Mouse (Mus musculus) midbrain, embryonic 15.5 days (tissue): ENCODE results near the gene Cpne5. TPM values are rescaled to one million over a fixed set of nuclear protein-coding genes. Genes with fewer than 3 reads are reported as not detected.

ENCODE experiments used
- ATAC-seq: fragments of 200-750 bp; cut with Nextera tagmentation; replicated peaks from 2 replicates; pipeline ENCODE4 v1.8.0; 2017; ENCODE audit warnings: moderate TSS enrichment
- H3K27ac ChIP-seq: fragments of 300-500 bp; sonication (generic); 2 replicates; pipeline ENCODE4 v1.5.1; 2015; ENCODE audit warnings: mild to moderate bottlenecking, inconsistent platforms
- H3K27me3 ChIP-seq: fragments of 300-500 bp; sonication (generic); replicated peaks from 2 replicates; pipeline ENCODE4 v1.6.1; 2015; ENCODE audit warnings: inconsistent platforms
- H3K36me3 ChIP-seq: fragments of 300-500 bp; sonication (generic); replicated peaks from 2 replicates; pipeline ENCODE4 v1.6.1; 2015; ENCODE audit warnings: inconsistent platforms
- H3K4me1 ChIP-seq: fragments of 300-500 bp; sonication (generic); 2 replicates; pipeline ENCODE4 v1.6.1; 2015; ENCODE audit warnings: inconsistent platforms
- H3K4me2 ChIP-seq: fragments of 300-500 bp; sonication (generic); 2 replicates; pipeline ENCODE4 v1.6.1; 2015; ENCODE audit warnings: inconsistent platforms, mild to moderate bottlenecking, moderate library complexity
- H3K4me3 ChIP-seq: fragments of 300-500 bp; sonication (generic); 2 replicates; pipeline ENCODE4 v1.5.1; 2015; ENCODE audit warnings: mild to moderate bottlenecking, inconsistent platforms
- H3K9ac ChIP-seq: fragments of 300-500 bp; sonication (generic); 2 replicates; pipeline ENCODE4 v1.6.1; 2015; ENCODE audit warnings: mild to moderate bottlenecking, inconsistent platforms
- H3K9me3 ChIP-seq: fragments of 300-500 bp; sonication (generic); 2 replicates; pipeline ENCODE4 v1.6.1; 2016; ENCODE audit warnings: inconsistent platforms
- WGBS: fragments of 180-500 bp; shearing (Covaris S2); methylation state at CpG from one replicate; pipeline ENCODE4 v1.1.7; 2015; ENCODE audit warnings: mixed read lengths; 5-methylcytosine and 5-hydroxymethylcytosine counted together
- polyA plus RNA-seq: library from polyadenylated mRNA; unstranded; fragments of >200 nt; fragmentation: Nextera tagmentation; extraction: Ambion mirVana; gene quantifications from 2 replicates; pipeline ENCODE4 v1.2.1, GENCODE M21; 2015

Gene Cpne5
- polyA plus RNA-seq, 1 experiment from 2014 or later, result 41.3 TPM

DNA sequence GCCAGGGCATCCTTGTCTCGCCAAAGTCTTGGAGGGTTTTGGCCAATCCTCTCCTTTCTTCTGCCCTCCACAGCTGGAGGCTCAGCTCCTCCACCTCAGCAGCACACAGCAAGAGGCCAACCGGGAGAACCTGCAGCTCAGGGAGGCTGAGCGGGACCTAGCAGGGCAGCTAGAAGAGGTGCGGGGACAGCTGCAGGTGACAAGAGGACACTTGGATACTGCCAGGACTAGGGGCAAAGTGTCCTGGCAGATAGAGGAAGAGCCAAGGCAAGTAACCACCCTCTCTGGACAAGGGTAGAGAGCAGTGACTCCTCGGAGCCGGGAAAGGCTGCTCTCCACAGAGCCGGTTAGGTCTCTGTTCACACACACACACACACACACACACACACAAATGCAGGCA lies 100.1 kb downstream of the Cpne5 start:
- Histone ChIP-seq H3K4me3 (no peak overlapping the region), H3K27me3 (no peaks in the 10 kb centered on the region), H3K9ac (no peak overlapping the region), H3K4me1 (no peaks in the 10 kb centered on the region), H3K36me3 (no peaks in the 10 kb centered on the region), H3K9me3 (no peaks in the 10 kb centered on the region), H3K27ac (no peak overlapping the region), H3K4me2 (no peak overlapping the region)
- ATAC-seq, result no peak
- 86% methylated on average over 7 of the region's 7 CpGs for WGBS

DNA sequence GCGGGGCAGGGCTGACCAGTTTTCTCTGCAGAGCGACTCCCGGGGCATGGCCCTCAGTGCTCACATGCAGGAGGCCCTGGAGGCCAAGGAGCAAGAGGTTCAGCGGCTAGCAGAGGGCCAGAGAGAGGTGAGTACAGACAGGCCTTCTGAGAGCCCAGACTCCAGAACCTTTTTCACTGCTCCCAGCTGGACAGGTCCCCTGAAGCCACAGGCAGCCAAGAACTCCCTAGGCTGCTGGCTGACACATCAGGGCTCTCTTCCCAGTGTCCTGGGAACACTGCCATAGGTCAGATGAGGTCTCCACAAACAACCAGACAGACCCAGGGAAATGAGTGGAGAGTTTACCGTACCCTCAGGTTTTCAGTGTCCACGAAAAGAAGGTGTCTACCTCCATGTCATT lies 101.7 kb downstream of the Cpne5 start:
- Histone ChIP-seq H3K36me3 (no peaks in the 10 kb centered on the region), H3K27ac (no peak overlapping the region), H3K9ac (no peak overlapping the region), H3K27me3 (no peaks in the 10 kb centered on the region), H3K4me3 (no peak overlapping the region), H3K9me3 (no peaks in the 10 kb centered on the region), H3K4me1 (no peaks in the 10 kb centered on the region), H3K4me2 (no peak overlapping the region)
- 75% methylated on average over 6 of the region's 6 CpGs for WGBS
- ATAC-seq, result no peak

DNA sequence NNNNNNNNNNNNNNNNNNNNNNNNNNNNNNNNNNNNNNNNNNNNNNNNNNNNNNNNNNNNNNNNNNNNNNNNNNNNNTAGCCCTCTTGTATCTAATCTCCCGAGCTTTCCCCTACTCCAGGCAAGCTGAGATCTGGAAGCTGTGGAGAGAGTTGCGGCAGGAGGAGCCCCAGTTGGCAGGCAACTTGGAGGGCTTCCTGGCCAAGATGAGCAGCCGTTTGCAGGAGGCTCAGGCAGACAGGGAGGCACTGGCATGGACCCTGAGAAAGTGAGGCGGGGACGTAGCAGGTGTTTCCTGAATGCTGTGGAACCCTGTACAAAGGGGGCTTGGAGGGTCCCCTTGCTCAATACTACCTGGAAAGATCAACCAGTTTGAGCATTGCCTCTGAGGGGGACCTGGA lies 102.9 kb downstream of the Cpne5 start:
- Histone ChIP-seq H3K4me3 (no peak overlapping the region), H3K9ac (no peak overlapping the region), H3K4me2 (no peak overlapping the region), H3K27me3 (no peaks in the 10 kb centered on the region), H3K27ac (no peak overlapping the region), H3K4me1 (no peaks in the 10 kb centered on the region), H3K9me3 (no peaks in the 10 kb centered on the region), H3K36me3 (no peaks in the 10 kb centered on the region)
- ATAC-seq, result no peak
- 62% methylated on average over 5 of the region's 5 CpGs for WGBS

DNA sequence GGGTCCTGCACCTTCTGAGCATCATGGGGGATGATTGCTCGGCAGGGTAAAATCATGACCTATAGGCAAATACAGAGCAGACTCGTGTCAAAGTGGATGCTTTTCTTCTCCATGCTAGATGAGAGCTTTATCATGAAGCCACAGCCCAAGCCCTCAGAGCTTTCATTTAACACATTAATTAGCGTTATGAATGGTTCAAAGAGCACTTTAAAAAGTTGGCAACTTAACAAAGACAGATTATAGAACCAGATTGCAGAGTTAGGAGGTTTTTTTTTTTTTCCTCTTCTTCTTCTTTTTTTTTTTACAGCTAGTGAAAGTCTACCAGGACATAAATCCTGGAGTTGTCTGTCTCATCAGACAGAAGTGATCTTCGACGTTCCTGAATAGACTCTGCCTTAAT lies 108.6 kb downstream of the Cpne5 start:
- Histone ChIP-seq H3K36me3 (no peaks in the 10 kb centered on the region), H3K4me3 (no peak overlapping the region), H3K4me2 (no peak overlapping the region), H3K27ac (no peak overlapping the region), H3K4me1 (no peaks in the 10 kb centered on the region), H3K9me3 (no peaks in the 10 kb centered on the region), H3K9ac (no peak overlapping the region), H3K27me3 (no peaks in the 10 kb centered on the region)
- WGBS, result 60% methylated on average over 5 of the region's 5 CpGs
- ATAC-seq, result no peak

DNA sequence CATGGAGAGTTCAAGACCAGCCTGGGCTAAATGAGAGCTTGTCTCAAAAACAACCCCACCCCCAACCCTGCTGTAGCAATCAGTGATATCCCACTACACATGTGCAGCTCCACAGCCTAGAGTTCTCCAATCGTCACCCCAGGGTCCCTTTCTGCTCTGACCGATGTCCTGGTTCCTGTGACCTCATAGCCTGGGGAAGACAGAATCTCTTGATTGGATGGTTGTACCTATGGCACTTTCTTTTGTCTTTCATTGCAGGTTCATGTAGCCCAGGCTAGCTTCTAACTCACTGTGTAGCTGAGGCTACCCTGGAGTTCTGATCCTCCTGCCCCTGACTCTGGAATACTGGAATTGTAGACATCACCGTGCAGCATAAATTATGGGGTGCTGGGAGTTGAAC lies 111.4 kb downstream of the Cpne5 start:
- Histone ChIP-seq H3K27ac (no peak overlapping the region), H3K9ac (no peak overlapping the region), H3K4me1 (no peaks in the 10 kb centered on the region), H3K4me3 (no peak overlapping the region), H3K36me3 (no peaks in the 10 kb centered on the region), H3K9me3 (no peaks in the 10 kb centered on the region), H3K4me2 (no peak overlapping the region), H3K27me3 (no peaks in the 10 kb centered on the region)
- ATAC-seq, result no peak
- 90% methylated on average over 3 of the region's 3 CpGs for WGBS

DNA sequence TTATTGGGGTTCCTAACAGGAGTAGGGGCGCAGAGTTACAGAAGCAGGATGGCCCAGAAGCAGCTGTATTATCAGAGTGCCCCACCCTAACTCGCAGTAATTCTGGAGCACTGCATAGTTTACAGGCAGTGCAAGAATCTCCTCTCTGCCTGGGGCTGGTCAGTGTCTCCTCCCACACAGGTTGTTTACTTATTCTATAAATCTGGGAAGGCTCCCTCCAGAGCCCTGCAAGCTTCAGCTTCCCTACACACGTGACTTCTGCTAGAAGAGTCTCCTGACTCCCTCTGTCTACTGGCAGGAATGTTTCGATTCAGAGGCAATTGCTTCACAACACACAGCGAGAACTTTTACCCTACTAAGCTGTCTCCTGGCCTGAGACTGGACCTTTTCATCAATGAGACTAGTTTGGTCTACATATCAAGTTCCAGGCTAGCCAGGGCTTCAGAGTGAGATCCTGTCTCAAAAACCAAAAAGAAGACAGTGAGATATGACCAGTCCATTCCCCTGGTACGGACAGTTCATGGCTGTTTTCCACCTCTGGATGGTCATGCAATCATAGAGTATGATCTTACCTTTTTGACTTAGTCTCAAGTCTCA lies 114.3 kb downstream of the Cpne5 start:
- H3K4me2 ChIP-seq, result no peak overlapping the region
- H3K4me3 ChIP-seq, result no peak overlapping the region
- H3K36me3 ChIP-seq, result no peaks in the 10 kb centered on the region
- no peaks in the 10 kb centered on the region for H3K27me3 ChIP-seq
- no peak overlapping the region for H3K27ac ChIP-seq
- ATAC-seq, result no peak
- no peak overlapping the region for H3K9ac ChIP-seq
- no peaks in the 10 kb centered on the region for H3K4me1 ChIP-seq
- WGBS, result 75% methylated on average over 6 of the region's 6 CpGs
- no peaks in the 10 kb centered on the region for H3K9me3 ChIP-seq

DNA sequence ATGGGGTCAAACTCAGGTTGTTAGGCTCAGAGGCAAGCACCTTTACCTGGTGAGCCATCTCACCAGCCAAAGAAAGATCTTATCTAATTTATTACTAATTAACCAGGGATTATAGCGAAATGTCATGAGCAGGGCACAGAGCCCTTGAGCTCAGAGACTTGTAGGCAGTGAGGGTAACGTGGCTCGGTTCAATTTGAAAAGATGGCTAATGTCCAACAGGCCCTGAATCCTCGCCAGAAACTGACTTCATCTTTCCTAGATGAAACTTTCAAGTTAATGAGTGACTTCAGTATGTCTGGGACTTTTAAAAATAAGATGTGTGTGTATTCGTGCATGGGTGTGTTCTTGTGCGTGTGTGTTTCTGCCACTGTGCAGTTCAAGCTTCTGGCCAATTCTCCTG lies 115.2 kb downstream of the Cpne5 start:
- H3K27ac ChIP-seq, result no peak overlapping the region
- no peaks in the 10 kb centered on the region for H3K9me3 ChIP-seq
- H3K4me3 ChIP-seq, result no peak overlapping the region
- H3K36me3 ChIP-seq, result no peaks in the 10 kb centered on the region
- no peak overlapping the region for H3K4me2 ChIP-seq
- 69% methylated on average over 6 of the region's 6 CpGs for WGBS
- no peak overlapping the region for H3K9ac ChIP-seq
- H3K27me3 ChIP-seq, result no peaks in the 10 kb centered on the region
- no peaks in the 10 kb centered on the region for H3K4me1 ChIP-seq
- ATAC-seq, result no peak

DNA sequence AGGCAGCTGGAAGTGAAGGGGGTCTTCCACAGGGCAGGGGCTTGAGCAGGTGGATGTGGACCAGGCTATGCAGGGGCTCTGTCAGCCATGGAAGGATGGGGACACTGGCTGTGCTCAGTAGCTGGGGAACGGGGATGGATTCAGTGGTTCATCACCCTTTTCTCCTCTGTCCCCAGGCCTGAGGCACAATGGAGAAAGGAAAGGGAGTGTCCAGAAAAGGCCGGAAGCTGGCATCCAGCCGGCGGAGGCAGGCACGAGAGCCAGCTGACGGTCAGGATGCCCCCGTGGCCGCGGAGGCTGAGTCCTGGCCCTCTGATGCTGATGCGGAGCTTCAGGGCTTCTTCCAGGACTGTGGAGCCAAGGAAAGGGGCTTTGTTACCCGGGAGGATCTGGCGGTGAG lies 117.3 kb downstream of the Cpne5 start:
- no peak overlapping the region for H3K4me2 ChIP-seq
- H3K27me3 ChIP-seq, result no peaks in the 10 kb centered on the region
- H3K4me3 ChIP-seq, result no peak overlapping the region
- H3K9ac ChIP-seq, result no peak overlapping the region
- WGBS, result 59% methylated on average over 12 of the region's 12 CpGs
- H3K4me1 ChIP-seq, result no peaks in the 10 kb centered on the region
- no peaks in the 10 kb centered on the region for H3K36me3 ChIP-seq
- H3K27ac ChIP-seq, result no peak overlapping the region
- H3K9me3 ChIP-seq, result no peaks in the 10 kb centered on the region
- no peak for ATAC-seq

DNA sequence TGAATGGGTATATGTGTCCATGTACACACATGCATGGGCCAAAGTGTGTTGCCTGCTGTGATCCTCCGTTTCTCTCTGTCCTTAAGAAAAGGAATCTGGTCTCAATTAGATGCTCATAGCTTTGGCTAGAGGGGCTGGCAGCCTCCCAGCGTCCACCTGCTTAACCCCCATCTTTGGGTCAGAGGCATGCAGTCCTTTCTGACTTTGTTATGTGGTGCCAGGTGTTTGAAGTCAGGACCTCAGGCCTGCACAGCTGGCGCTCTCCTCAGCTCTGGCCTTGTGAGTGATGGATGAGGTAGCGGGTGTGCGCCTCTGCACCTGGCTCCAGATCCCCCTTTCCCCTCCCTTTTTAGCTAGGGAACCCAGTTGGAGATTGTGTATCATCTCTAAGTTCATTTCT lies 119.9 kb downstream of the Cpne5 start:
- H3K9me3 ChIP-seq, result no peaks in the 10 kb centered on the region
- no peak for ATAC-seq
- no peak overlapping the region for H3K4me2 ChIP-seq
- H3K36me3 ChIP-seq, result no peaks in the 10 kb centered on the region
- no peaks in the 10 kb centered on the region for H3K27me3 ChIP-seq
- H3K9ac ChIP-seq, result no peak overlapping the region
- 70% methylated on average over 5 of the region's 5 CpGs for WGBS
- no peak overlapping the region for H3K4me3 ChIP-seq
- H3K4me1 ChIP-seq, result no peaks in the 10 kb centered on the region
- H3K27ac ChIP-seq, result no peak overlapping the region

DNA sequence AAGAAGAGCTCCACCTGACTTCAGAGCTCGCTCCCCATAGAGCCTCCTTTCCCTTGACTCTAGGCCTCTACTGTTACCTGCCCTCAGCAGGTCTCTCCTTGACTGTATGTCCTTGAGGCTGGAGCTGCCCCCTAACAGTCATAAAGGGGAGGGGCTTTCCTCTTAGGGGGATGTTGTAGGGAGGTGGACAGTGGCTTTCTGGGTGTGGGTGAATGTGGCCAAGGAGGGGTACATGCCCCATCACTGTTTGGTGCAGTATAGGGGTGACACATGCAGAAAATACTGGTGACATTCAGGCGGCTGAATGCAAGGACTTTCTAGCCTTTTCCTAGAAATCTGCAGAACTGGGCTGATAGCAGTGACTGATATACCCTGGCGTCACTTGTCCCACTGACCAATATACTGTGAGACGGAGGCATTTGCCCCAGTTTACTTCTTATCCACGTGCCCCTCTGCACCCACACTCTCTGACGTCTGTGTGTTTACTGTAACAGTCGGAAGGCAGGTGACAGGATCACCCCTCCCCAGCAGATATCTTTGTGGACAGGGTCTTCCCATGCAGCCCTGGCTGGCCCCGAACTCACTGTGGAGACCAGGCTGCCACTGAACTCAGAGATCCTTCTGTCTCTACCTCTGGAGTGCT lies 120.8 kb downstream of the Cpne5 start:
- Histone ChIP-seq H3K4me3 (no peak overlapping the region), H3K36me3 (no peaks in the 10 kb centered on the region), H3K4me1 (no peaks in the 10 kb centered on the region), H3K27ac (no peak overlapping the region), H3K9me3 (no peaks in the 10 kb centered on the region), H3K27me3 (no peaks in the 10 kb centered on the region), H3K4me2 (no peak overlapping the region), H3K9ac (no peak overlapping the region)
- WGBS, result 79% methylated on average over 8 of the region's 8 CpGs
- no peak for ATAC-seq

DNA sequence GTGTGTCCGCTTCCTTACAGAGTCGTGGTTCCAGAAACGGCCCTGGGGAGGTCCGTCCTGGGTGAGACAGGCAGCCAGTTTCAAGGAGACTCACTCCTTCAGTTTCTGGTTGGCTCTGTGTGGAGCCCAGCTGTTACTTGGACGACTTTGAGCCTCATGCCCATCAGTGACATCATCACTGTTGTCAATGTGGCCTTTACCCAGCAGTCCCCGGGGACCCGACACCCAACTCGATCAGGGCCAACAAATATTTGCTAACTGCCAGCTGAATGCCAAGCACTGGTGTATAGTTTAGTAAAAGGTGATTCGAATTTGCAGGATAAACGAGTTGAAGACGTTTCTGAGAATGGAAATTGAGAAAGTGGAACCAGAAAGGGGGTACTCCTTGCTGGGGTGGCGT lies 121.9 kb downstream of the Cpne5 start:
- no peaks in the 10 kb centered on the region for H3K4me1 ChIP-seq
- H3K9me3 ChIP-seq, result no peaks in the 10 kb centered on the region
- no peak overlapping the region for H3K4me2 ChIP-seq
- no peaks in the 10 kb centered on the region for H3K27me3 ChIP-seq
- no peak overlapping the region for H3K27ac ChIP-seq
- ATAC-seq, result no peak
- WGBS, result 71% methylated on average over 12 of the region's 12 CpGs
- no peak overlapping the region for H3K9ac ChIP-seq
- no peaks in the 10 kb centered on the region for H3K36me3 ChIP-seq
- H3K4me3 ChIP-seq, result no peak overlapping the region

DNA sequence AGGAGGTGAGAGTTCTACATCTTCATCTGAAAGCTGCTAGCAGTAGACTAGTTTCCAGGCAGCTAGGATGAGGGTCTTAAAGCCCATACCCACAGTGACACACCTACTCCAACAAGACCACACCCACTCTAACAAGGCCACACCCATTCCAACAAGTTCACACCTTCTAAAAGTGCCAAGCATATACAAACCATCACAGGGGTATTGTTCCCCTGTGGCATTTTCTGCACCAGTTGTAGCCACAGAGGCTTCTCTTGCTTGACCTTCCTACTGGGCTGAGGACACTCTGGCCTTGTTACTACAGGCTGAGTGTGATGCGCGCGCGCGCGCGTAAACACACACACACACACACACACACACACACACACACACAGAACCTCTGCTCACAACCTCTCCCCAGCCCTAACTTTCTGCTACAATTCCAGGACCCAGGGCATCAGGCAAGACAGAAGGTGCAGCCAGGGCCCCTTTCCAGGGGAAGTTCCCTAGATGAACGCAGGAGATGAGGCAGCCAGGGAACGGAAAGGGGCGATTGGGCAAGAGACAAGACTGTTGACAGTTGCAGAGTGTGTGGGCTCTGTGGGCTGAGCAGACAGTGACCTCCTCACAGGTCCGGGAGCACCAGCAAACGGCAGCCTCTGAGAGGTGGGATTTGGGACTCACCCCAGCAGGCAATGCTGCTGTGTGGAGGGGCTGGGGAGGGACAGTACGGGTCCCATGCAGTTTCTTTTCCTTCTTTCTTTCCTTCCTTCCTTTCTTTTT lies 124.2 kb downstream of the Cpne5 start, which contains the start of gene Rab44:
Gene Rab44 (plus strand): TSS at position 555 of the 762 bp plus-strand sequence.
- no peaks in the 10 kb centered on the region for H3K9me3 ChIP-seq
- H3K4me2 ChIP-seq, result no peak within 1 kb of the TSS
- no peaks in the 10 kb centered on the region for H3K4me1 ChIP-seq
- H3K27ac ChIP-seq, result no peak within 1 kb of the TSS
- H3K36me3 ChIP-seq, result no peaks in the 10 kb centered on the region
- no peak within 1 kb of the TSS for H3K4me3 ChIP-seq
- no peak within 1 kb of the TSS for H3K9ac ChIP-seq
- WGBS, result 94% methylated on average over 13 of the region's 13 CpGs
- ATAC-seq, result no peak
- H3K27me3 ChIP-seq, result no peaks in the 10 kb centered on the region

DNA sequence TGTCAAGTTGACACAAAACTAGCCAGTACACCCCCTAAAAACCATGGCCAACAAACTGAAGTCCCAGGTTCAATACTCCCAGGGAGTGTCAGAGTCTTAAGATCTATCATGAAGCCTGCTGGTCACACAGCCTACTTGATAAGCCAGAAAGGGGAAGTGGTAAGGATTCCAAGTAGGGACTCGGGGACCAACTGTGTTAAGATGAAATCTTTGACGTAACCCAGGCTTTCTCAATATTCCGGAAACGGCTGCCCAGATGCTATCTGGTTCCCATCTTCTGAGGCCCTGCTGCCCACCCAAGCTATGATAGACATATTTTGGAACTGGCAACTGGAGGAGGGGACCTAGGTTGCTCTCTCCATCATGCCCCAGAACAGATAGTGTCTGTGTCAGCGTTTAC lies 126.6 kb downstream of the Cpne5 start:
- WGBS, result 94% methylated on average over 5 of the region's 5 CpGs
- no peak for ATAC-seq
- Histone ChIP-seq H3K9ac (no peak overlapping the region), H3K4me1 (no peaks in the 10 kb centered on the region), H3K27me3 (no peaks in the 10 kb centered on the region), H3K9me3 (no peaks in the 10 kb centered on the region), H3K36me3 (no peaks in the 10 kb centered on the region), H3K4me2 (no peak overlapping the region), H3K27ac (no peak overlapping the region), H3K4me3 (no peak overlapping the region)
